Mouse (Mus musculus) embryonic facial prominence, embryonic 15.5 days (tissue): ENCODE data around the gene Trpv3. TPM values are rescaled to one million over a fixed set of nuclear protein-coding genes. Genes with fewer than 3 reads are reported as not detected.
A peak's percentile ranks its signal among the peaks of the same experiment; 100 is the strongest.

Source experiments
- ATAC-seq: fragments of 200-750 bp; cut with Nextera tagmentation; 2 replicates; pipeline ENCODE4 v1.8.0; 2017; ENCODE audit warnings: low read depth, moderate TSS enrichment; ENCODE audit not compliant: insufficient number of reproducible peaks, low FRiP score, low TSS enrichment
- H3K27ac ChIP-seq: fragments of 300-500 bp; sonication (generic); replicated peaks from 2 replicates; pipeline ENCODE4 v1.5.1; 2015; ENCODE audit warnings: mild to moderate bottlenecking, inconsistent platforms
- H3K27me3 ChIP-seq: fragments of 300-500 bp; sonication (generic); 2 replicates; pipeline ENCODE4 v1.6.1; 2015; ENCODE audit warnings: inconsistent platforms
- H3K36me3 ChIP-seq: fragments of 300-500 bp; sonication (generic); 2 replicates; pipeline ENCODE4 v1.6.1; 2015; ENCODE audit warnings: mild to moderate bottlenecking, inconsistent platforms
- H3K4me1 ChIP-seq: fragments of 300-500 bp; sonication (generic); 2 replicates; pipeline ENCODE4 v1.6.1; 2015; ENCODE audit warnings: inconsistent platforms
- H3K4me2 ChIP-seq: fragments of 300-500 bp; sonication (generic); replicated peaks from 2 replicates; pipeline ENCODE4 v1.6.1; 2015; ENCODE audit warnings: mild to moderate bottlenecking, inconsistent platforms
- H3K4me3 ChIP-seq: fragments of 300-500 bp; sonication (generic); replicated peaks from 2 replicates; pipeline ENCODE4 v1.5.1; 2015; ENCODE audit warnings: mild to moderate bottlenecking, inconsistent platforms
- H3K9ac ChIP-seq: fragments of 300-500 bp; sonication (generic); 2 replicates; pipeline ENCODE4 v1.6.1; 2015; ENCODE audit warnings: inconsistent platforms
- H3K9me3 ChIP-seq: fragments of 300-500 bp; sonication (generic); replicated peaks from 2 replicates; pipeline ENCODE4 v1.6.1; 2016; ENCODE audit warnings: inconsistent platforms
- WGBS: fragments of 180-500 bp; shearing (Covaris S2); methylation state at CpG from one replicate; pipeline ENCODE4 v1.1.7; 2015; 5-methylcytosine and 5-hydroxymethylcytosine counted together
- polyA plus RNA-seq: library from polyadenylated mRNA; unstranded; fragments of >200 nt; fragmentation: Nextera tagmentation; extraction: Ambion mirVana; gene quantifications from 2 replicates; pipeline ENCODE4 v1.2.1, GENCODE M21; 2015

Gene Trpv3
- polyA plus RNA-seq, 1 experiment from 2014 or later, result 0.84 TPM

DNA sequence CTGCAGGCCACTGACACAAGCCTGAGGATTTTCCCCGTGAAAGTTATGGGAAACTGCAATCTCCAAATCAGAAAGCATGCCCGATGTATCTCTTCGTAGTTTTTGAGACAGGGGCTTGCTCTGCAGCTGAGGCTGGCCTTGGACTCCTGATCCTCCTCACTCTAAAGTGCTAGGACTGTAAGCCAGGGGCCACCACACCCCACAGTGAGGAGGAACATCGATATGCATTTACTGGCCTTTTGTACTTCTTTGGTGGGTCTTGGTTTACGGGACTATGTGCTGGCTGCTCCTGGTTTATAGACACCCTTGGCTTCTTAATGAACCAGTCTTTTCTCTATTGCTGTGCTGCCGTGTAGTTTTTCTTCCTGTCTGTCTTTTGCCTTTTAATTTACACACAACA lies 25.0 kb upstream of the Trpv3 start:
- H3K9ac ChIP-seq, result no peak overlapping the region
- H3K27ac ChIP-seq, result no peak overlapping the region
- H3K4me3 ChIP-seq, result no peak overlapping the region
- 84% methylated on average over 6 of the region's 6 CpGs for WGBS
- H3K4me2 ChIP-seq, result no peak overlapping the region
- H3K9me3 ChIP-seq, result no peaks in the 10 kb centered on the region
- H3K4me1 ChIP-seq, result no peaks in the 10 kb centered on the region
- no peaks in the 10 kb centered on the region for H3K36me3 ChIP-seq
- no peaks in the 10 kb centered on the region for H3K27me3 ChIP-seq
- ATAC-seq, result no peak

DNA sequence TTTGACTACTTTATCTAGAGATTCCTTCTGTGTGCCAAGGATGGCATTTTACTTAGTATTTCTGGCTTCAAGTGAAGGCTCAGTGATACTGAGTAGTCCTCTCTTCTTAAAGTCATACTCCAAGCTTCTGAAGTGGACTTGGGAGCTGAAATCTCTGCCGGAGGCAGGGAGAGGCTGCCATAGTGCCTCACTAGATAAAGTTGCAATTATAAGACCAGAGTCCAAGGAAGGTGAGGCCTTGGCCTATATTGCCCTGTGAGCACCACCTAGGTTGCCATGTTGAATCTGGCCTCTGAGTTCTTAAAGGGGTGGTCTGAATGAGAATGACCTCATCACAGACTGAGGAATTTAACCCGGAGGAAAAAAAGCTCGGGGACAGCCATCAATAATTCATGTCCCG lies 24.4 kb upstream of the Trpv3 start:
- no peak for ATAC-seq

DNA sequence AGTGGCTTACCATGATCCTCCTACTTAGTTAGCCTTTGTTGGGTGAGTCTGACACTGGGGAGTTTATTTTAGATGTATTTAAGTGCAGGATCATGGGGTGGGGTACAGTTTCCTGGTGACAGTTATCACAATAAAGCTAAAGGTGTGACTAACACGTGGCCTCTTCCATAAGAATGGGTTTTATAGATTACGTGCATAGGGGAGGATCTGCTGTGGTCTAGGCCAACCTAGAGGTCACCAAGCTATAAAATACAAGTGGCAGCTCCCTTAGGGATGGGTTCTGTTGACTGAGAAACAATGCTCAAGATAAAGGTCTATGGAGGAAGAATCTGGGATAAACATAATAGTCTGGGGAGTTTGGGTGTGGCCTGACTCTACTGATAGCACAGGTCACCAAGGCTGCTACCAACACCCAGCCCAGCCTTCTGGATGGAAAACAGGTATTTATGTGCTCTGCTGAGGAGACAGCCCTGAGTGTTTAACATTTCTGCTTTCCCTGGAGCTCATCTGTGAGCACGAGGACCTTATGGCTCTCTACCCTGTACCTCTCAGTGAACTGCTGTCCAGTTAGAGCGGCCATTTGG lies 9.7 kb upstream of the Trpv3 start:
- no peaks in the 10 kb centered on the region for H3K36me3 ChIP-seq
- H3K4me3 ChIP-seq, result no peak overlapping the region
- H3K4me1 ChIP-seq, result no peaks in the 10 kb centered on the region
- no peak overlapping the region for H3K9ac ChIP-seq
- no peaks in the 10 kb centered on the region for H3K27me3 ChIP-seq
- no peak for ATAC-seq
- H3K27ac ChIP-seq, result no peak overlapping the region
- H3K4me2 ChIP-seq, result no peak overlapping the region
- no peaks in the 10 kb centered on the region for H3K9me3 ChIP-seq
- 80% methylated on average over 4 of the region's 4 CpGs for WGBS

More for the DNA sequence above, 24.4 kb upstream of the Trpv3 start:
- Histone ChIP-seq H3K36me3 (no peaks in the 10 kb centered on the region), H3K4me2 (no peak overlapping the region), H3K9me3 (no peaks in the 10 kb centered on the region), H3K27ac (no peak overlapping the region), H3K27me3 (no peaks in the 10 kb centered on the region), H3K4me1 (no peaks in the 10 kb centered on the region), H3K9ac (no peak overlapping the region), H3K4me3 (no peak overlapping the region)
- WGBS, result 89% methylated on average over 4 of the region's 4 CpGs

DNA sequence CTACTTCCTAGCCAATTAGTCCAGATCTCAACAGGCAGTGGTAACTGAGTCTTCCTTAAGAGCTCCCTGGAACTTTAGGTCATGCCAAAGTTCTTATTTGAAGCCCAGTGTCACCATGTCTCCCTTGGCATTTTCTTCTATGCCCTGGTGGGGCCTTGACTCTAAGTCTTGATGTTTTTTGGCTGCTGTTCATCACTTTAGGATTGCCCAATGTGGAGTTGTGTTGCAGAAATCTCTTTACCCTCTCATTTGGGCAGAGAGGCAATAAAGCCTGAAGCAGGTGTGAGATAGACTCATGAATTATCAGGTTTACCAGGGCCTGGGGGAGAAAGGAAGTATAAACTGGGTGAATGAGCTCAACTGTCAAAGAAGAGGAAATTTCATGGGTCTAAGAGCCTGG lies 8.5 kb upstream of the Trpv3 start:
- no peak for ATAC-seq
- Histone ChIP-seq H3K27ac (no peak overlapping the region), H3K4me1 (no peaks in the 10 kb centered on the region), H3K9ac (no peak overlapping the region), H3K36me3 (no peaks in the 10 kb centered on the region), H3K4me2 (no peak overlapping the region), H3K27me3 (no peaks in the 10 kb centered on the region), H3K4me3 (no peak overlapping the region), H3K9me3 (no peaks in the 10 kb centered on the region)

DNA sequence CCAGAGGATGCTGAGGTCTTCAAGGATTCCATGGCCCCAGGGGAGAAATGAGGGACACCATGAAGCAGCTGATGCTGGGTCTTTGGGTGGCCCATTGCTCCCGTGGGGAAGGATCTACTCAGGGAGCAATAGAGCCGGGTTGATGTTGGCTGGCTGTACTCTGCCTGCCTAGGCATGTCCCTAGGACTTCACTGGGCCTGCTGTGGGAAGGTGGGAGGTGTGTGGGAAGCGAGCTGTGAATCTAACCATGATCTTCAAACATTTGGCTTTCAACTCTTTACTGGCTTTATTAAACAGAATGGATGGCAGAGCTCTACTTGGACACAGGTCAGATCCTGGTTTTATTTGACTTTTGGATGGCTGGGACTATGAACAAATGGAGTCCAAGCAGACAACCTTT lies 6.7 kb upstream of the Trpv3 start:
- 51% methylated on average over 3 of the region's 3 CpGs for WGBS
- H3K27me3 ChIP-seq, result no peaks in the 10 kb centered on the region
- no peaks in the 10 kb centered on the region for H3K36me3 ChIP-seq
- H3K4me1 ChIP-seq, result no peaks in the 10 kb centered on the region
- no peak overlapping the region for H3K4me2 ChIP-seq
- H3K4me3 ChIP-seq, result no peak overlapping the region
- no peak overlapping the region for H3K27ac ChIP-seq
- no peaks in the 10 kb centered on the region for H3K9me3 ChIP-seq
- no peak for ATAC-seq
- no peak overlapping the region for H3K9ac ChIP-seq

DNA sequence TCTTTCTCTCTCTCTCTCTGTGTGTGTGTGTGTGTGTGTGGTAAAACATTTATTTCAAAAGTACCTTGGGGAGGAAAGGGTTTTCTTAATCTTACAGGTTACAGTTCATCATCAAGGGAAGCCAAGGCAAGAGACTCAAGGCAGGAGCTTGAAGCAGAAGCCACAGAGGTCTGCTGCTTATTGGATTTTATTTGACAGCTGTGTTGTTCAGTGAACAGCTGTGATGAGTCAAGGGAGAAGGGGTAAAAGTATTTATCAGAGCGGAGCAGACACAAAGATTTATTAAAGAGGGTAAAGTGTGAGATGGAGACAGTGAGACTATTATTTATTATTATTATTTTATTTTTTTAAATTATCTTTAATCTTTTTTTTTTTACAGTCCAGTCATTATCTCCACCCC lies 5.8 kb upstream of the Trpv3 start:
- H3K4me3 ChIP-seq, result no peak overlapping the region
- H3K9ac ChIP-seq, result no peak overlapping the region
- no peaks in the 10 kb centered on the region for H3K4me1 ChIP-seq
- 67% methylated on average over 1 of the region's 1 CpGs for WGBS
- H3K4me2 ChIP-seq, result no peak overlapping the region
- no peaks in the 10 kb centered on the region for H3K27me3 ChIP-seq
- H3K9me3 ChIP-seq, result no peaks in the 10 kb centered on the region
- H3K36me3 ChIP-seq, result no peaks in the 10 kb centered on the region
- ATAC-seq, result no peak
- H3K27ac ChIP-seq, result no peak overlapping the region

DNA sequence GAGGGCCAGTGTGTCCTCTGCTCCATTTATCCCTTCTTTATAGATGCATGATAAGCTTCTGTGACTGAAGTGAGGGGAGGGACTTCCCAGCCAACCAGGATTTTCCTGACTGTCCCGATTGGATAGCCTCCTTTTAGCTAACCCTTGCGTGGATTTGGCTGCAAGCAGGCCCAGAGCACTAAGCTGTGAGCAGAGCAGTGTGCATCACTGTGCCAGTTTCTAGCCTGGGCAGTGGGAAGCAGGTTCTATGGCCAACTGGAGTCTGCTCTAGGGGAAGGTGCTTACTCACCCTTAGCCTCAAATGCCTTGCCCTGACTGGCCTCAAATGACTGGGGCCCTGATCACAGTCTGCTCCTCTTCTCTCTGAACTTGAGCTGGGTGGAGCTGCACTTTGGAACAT lies 7.6 kb downstream of the Trpv3 start:
- no peak overlapping the region for H3K4me3 ChIP-seq
- no peak overlapping the region for H3K27ac ChIP-seq
- no peak overlapping the region for H3K4me2 ChIP-seq
- H3K9me3 ChIP-seq, result no peaks in the 10 kb centered on the region
- no peak for ATAC-seq
- WGBS, result 45% methylated on average over 2 of the region's 2 CpGs
- no peaks in the 10 kb centered on the region for H3K27me3 ChIP-seq
- no peaks in the 10 kb centered on the region for H3K4me1 ChIP-seq
- H3K36me3 ChIP-seq, result no peaks in the 10 kb centered on the region
- H3K9ac ChIP-seq, result no peak overlapping the region

DNA sequence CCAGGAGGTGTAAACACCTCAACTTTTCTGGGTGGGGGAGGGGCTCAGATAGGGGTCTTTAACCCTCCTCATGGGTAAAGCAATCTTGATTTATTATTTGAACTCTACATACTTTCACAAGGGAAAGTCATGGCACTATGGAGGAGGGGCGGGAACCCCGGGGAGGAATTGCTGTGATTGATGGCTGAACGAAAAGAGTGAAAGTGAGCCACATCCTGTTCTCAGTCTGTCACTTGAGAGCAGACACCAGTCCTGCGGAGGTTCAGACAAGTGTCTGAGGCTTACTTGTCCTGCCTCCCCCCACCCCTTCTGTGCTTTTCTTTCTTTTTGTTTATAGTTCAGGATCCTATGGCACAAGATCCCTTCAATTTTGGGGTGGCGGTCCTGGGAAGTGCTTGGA lies 13.5 kb downstream of the Trpv3 start:
- Histone ChIP-seq H3K27ac (no peak overlapping the region), H3K4me2 (no peak overlapping the region), H3K9ac (no peak overlapping the region), H3K4me3 (no peak overlapping the region), H3K4me1 (0 out of 2 replicates have a peak, but pooled peaks cover 13% of the 10 kb centered on the region), H3K27me3 (no peaks in the 10 kb centered on the region), H3K36me3 (no peaks in the 10 kb centered on the region), H3K9me3 (no peaks in the 10 kb centered on the region)
- no peak for ATAC-seq
- whole genome bisulfite sequencing, result 41% methylated on average over 5 of the region's 5 CpGs

DNA sequence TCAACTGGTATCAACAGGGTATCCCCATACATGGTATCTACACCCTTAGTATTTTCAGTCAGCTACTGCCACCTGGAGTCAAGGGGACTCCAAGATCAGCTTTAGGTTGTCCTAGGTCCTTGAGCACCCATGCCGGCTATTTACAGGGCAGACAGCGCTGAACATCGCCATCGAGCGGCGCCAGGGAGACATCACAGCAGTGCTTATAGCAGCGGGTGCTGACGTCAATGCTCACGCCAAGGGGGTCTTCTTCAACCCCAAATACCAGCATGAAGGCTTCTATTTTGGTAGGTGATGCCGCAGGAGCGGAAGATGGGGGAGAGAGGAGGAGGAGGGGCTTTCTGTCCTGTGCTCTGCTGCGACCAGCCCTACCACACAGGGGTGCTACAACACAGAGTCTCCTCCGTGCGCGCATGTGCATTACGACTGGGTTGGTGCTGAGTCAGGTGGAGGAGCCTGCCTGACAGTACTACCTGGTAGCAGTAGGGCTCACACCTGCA lies 14.4 kb downstream of the Trpv3 start:
- Histone ChIP-seq H3K27ac (no peak overlapping the region), H3K4me3 (peak overlapping the region; percentile 37), H3K9me3 (no peaks in the 10 kb centered on the region), H3K27me3 (no peaks in the 10 kb centered on the region), H3K4me1 (0 out of 2 replicates have a peak, but pooled peaks cover 13% of the 10 kb centered on the region), H3K36me3 (no peaks in the 10 kb centered on the region), H3K4me2 (peak overlapping the region; percentile 47), H3K9ac (no peak overlapping the region)
- 3% methylated on average over 16 of the region's 16 CpGs for WGBS
- ATAC-seq, result peak; percentile 56; the same call in 1 of the 2 replicates

DNA sequence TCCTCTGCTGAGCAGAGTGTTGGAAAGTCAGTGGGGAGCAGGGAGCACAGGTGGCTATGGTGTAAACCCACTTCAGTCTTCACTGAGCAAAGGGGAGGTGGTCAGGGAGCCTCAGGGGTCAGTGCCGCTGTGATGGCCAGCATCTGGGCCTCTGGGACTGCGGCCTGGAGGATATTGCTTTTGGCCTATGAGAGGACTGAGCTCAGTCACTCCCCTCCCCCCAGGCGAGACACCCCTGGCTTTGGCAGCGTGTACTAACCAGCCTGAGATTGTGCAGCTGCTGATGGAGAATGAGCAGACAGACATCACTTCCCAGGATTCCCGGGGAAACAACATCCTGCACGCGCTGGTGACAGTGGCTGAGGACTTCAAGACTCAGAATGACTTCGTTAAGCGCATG lies 16.2 kb downstream of the Trpv3 start:
- Histone ChIP-seq H3K9me3 (no peaks in the 10 kb centered on the region), H3K4me2 (no peak overlapping the region), H3K27ac (no peak overlapping the region), H3K4me3 (no peak overlapping the region), H3K4me1 (0 out of 2 replicates have a peak, but pooled peaks cover 13% of the 10 kb centered on the region), H3K27me3 (no peaks in the 10 kb centered on the region), H3K36me3 (no peaks in the 10 kb centered on the region), H3K9ac (no peak overlapping the region)
- ATAC-seq, result no peak
- WGBS, result 64% methylated on average over 9 of the region's 9 CpGs

DNA sequence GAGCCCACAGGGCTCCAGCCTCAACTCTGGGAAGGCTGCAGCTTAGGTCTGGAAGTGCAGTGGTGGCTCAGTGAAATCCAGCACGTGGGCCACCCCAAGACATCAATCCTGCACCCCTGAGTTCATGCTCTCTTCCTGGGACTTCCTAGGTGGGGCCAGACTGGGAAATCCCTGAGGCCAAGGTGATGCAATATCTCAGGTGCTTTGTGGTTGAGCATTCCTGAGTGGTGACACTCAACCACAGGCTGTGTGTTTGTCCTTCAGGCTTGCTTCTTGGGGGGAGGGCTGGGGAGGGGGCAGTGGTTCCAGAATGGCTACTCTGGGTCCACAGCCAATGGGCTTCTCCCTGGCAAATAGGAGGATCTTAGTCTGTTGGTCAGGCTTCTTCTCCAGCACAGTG lies 16.7 kb downstream of the Trpv3 start:
- no peak for ATAC-seq
- H3K4me2 ChIP-seq, result no peak overlapping the region
- H3K9me3 ChIP-seq, result no peaks in the 10 kb centered on the region
- H3K27me3 ChIP-seq, result no peaks in the 10 kb centered on the region
- no peak overlapping the region for H3K27ac ChIP-seq
- H3K9ac ChIP-seq, result no peak overlapping the region
- H3K36me3 ChIP-seq, result no peaks in the 10 kb centered on the region
- 29% methylated on average over 1 of the region's 1 CpGs for WGBS
- 0 out of 2 replicates have a peak, but pooled peaks cover 13% of the 10 kb centered on the region for H3K4me1 ChIP-seq
- no peak overlapping the region for H3K4me3 ChIP-seq

DNA sequence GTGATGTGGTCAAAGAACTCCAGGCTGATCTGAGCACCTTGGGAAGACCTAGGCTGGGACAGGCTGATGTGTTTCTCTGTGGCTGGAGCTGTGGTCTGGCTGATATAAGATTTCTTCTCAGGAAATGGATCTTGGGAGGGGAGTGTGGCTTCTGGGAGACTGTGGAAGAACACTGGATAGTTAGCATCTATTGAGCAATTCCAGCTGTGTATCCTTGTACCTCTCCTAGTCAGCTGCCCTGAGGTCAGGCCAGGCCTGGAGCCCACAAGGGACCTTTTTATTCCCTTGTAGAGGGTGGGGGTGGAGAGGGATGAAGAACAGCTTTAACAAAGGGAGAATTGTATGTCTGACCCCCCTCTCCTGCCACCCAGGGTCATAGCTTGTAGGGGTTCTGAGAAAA lies 17.2 kb downstream of the Trpv3 start:
- no peak overlapping the region for H3K4me2 ChIP-seq
- 0 out of 2 replicates have a peak, but pooled peaks cover 13% of the 10 kb centered on the region for H3K4me1 ChIP-seq
- no peaks in the 10 kb centered on the region for H3K9me3 ChIP-seq
- H3K27ac ChIP-seq, result no peak overlapping the region
- no peak for ATAC-seq
- H3K27me3 ChIP-seq, result no peaks in the 10 kb centered on the region
- no peak overlapping the region for H3K9ac ChIP-seq
- no peaks in the 10 kb centered on the region for H3K36me3 ChIP-seq
- H3K4me3 ChIP-seq, result no peak overlapping the region
